Mouse (Mus musculus): ENCODE results near the gene Fgf8. TPM values are rescaled to one million over a fixed set of nuclear protein-coding genes. Genes with fewer than 3 reads are reported as not detected.

Fgf8 gene
- total RNA-seq, 1 experiment = 1.5 TPM

DNA sequence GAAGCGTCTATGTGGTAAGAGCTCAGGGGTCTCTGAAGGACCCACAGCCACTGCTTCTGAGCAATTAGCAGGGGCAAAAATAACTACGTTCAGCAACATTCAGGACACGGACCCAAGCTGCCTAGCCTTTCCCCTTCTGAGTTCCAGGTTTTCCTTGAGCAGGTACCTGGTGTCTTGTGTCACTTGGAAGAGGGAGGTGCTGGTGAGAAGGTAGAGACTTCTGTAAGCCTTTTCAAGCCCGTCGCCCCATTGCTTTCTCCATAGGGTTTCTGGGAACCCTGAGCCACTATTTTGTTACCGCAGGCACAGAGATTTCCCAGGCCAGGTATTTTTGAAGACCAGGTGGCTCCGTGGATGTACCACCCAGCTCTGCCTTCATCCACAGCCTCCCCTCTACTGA is 904 bp upstream of the Fgf8 start:
- Histone ChIP-seq H3K27ac (ENCODE audit: insufficient read depth, low read depth, low read length, poor library complexity, severe bottlenecking) (no peak overlapping the region), H3K4me3 (ENCODE audit: insufficient read depth in 1 of 2, low read depth in 1 of 2, low read length in 2 of 2, poor library complexity in 1 of 2, severe bottlenecking in 1 of 2) (no peak overlapping the region), H3K9ac (ENCODE audit: insufficient read depth, low read depth, low read length, poor library complexity, severe bottlenecking) (no peak overlapping the region), H3K9me3 (ENCODE audit: control insufficient read depth, insufficient read depth, low read depth, low read length) (no peaks in the 10 kb centered on the region), H3K36me3 (ENCODE audit: control insufficient read depth, insufficient read depth, low read length, poor library complexity, severe bottlenecking) (peaks cover 6% of the 10 kb centered on the region), H3K4me1 (ENCODE audit: control insufficient read depth in 2 of 2, insufficient read depth in 2 of 2, low read length in 2 of 2, poor library complexity in 1 of 2) (peaks cover 2 to 25% of the 10 kb centered on the region in 2 experiments; a peak in 2 of 4 replicates)
- in situ Hi-C loops (cut with MboI; ENCODE audit: low sequenced_read_pairs in 2 of 2, unreplicated experiment in 2 of 2) = loop anchor here (10.0 kb wide), 2 partner anchors 169 to 519 kb away; no protein-coding TSS in a partner anchor
- TF ChIP-seq ZC3H11A (IDR thresholded peaks at IDR 0.05; ENCODE audit: borderline replicate concordance, low read depth, low read length) = no peak
- TF ChIP-seq ZNF384 (IDR thresholded peaks at IDR 0.05; ENCODE audit: low read depth, low read length) = no peak
- no peak for TF ChIP-seq CHD2 (IDR thresholded peaks at IDR 0.05; ENCODE audit: low read depth, low read length)
- no peak for TF ChIP-seq HCFC1 (IDR thresholded peaks at IDR 0.05; ENCODE audit: borderline replicate concordance, insufficient read depth, low read length)
- TF ChIP-seq MAFK (IDR thresholded peaks at IDR 0.05; ENCODE audit: insufficient read depth, low read depth, low read length) = no peak
- no peak for DNase-seq (ENCODE audit: low read depth, low spot score)

DNA sequence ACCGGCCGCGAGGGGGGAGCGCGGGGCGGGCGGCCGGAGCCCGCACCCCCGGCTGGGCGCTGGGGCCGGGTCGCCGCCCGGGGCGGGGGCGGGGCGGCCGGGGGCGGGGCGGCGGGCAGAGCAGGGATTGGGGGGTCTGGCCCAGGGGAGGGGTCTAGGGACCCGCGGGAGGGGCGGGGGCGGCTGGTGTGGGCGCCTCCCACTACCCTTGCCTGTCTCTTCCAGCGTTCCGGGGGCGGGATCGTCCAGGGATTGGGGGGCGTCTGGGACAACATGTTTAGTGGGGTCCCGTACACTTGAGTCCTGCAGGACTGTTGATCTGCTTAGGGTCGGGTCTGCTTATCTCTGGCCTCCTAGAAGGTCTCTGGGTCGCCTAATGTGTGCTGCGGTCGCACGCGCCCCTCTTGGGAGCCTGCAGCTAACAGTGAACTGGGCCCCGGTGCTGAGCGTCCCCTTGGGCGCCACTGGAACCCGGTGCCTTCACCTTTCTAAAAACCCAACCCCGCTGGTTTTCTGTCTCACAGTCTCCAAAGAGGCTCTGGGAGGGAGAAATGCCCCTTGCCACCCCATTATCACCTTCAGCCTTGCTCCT is 365 bp upstream of the Fgf8 start:
- no peak for DNase-seq (ENCODE audit: low read depth, low spot score)
- Histone ChIP-seq H3K9me3 (ENCODE audit: control insufficient read depth, insufficient read depth, low read depth, low read length) (no peaks in the 10 kb centered on the region), H3K27ac (ENCODE audit: insufficient read depth, low read depth, low read length, poor library complexity, severe bottlenecking) (no peak overlapping the region), H3K36me3 (ENCODE audit: control insufficient read depth, insufficient read depth, low read length, poor library complexity, severe bottlenecking) (peaks cover 2% of the 10 kb centered on the region), H3K9ac (ENCODE audit: insufficient read depth, low read depth, low read length, poor library complexity, severe bottlenecking) (no peak overlapping the region), H3K4me1 (ENCODE audit: control insufficient read depth in 2 of 2, insufficient read depth in 2 of 2, low read length in 2 of 2, poor library complexity in 1 of 2) (peaks cover 2 to 20% of the 10 kb centered on the region in 2 experiments; a peak in 2 of 4 replicates), H3K4me3 (ENCODE audit: insufficient read depth in 1 of 2, low read depth in 1 of 2, low read length in 2 of 2, poor library complexity in 1 of 2, severe bottlenecking in 1 of 2) (peak overlapping the region; percentile 53 to 68)
- in situ Hi-C loops (cut with MboI; ENCODE audit: low sequenced_read_pairs in 2 of 2, unreplicated experiment in 2 of 2) = loop anchor here (10.0 kb wide), 2 partner anchors 168 to 518 kb away; no protein-coding TSS in a partner anchor
- TF ChIP-seq HCFC1 (IDR thresholded peaks at IDR 0.05; ENCODE audit: borderline replicate concordance, insufficient read depth, low read length) = no peak
- no peak for TF ChIP-seq MAFK (IDR thresholded peaks at IDR 0.05; ENCODE audit: insufficient read depth, low read depth, low read length)
- TF ChIP-seq ZNF384 (IDR thresholded peaks at IDR 0.05; ENCODE audit: low read depth, low read length) = no peak
- no peak for TF ChIP-seq CHD2 (IDR thresholded peaks at IDR 0.05; ENCODE audit: low read depth, low read length)
- TF ChIP-seq ZC3H11A (IDR thresholded peaks at IDR 0.05; ENCODE audit: borderline replicate concordance, low read depth, low read length) = no peak

DNA sequence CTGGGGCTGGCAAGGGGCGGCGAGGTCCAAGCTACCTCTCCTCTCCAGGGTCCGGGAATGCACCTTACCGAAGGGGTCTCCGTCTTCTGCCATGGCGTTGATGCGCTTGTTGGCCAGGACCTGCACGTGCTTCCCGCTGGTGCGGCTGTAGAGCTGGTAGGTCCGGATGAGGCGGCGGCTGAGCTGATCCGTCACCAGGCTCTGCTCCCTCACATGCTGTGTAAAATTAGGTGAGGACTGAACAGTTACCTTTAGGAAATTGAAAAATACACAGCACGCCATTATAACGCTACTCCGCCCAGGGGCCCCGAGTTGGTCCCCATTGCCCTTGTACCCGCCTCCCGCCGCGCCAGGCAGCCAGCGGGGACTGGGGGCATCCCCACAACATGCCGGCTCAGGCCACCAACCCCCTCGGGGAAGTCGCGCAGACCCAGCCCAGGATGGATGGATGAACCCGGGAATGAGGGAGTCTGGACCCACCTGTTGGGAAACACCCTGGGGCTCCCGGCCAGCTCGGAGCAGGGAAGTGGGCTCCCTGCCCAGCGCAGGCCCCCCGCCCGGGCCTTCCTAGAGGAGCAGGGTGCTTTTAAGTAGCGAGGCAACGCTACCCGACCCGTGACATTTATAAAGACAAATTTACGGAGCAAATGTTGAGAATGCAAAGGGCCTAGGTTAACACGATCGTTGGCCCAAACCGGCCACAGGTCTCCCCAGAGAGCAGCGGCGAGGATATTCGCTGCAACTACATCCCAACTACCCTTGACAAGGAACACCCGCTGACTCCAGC is 1.1 kb downstream of the Fgf8 start:
- Histone ChIP-seq H3K36me3 (ENCODE audit: control insufficient read depth, insufficient read depth, low read length, poor library complexity, severe bottlenecking) (no peaks in the 10 kb centered on the region), H3K9ac (ENCODE audit: insufficient read depth, low read depth, low read length, poor library complexity, severe bottlenecking) (no peak overlapping the region), H3K27ac (ENCODE audit: insufficient read depth, low read depth, low read length, poor library complexity, severe bottlenecking) (no peak overlapping the region), H3K4me3 (ENCODE audit: insufficient read depth in 1 of 2, low read depth in 1 of 2, low read length in 2 of 2, poor library complexity in 1 of 2, severe bottlenecking in 1 of 2) (peak overlapping the region in 1 of 2 experiments; percentile 68; a peak in 2 of 4 replicates), H3K9me3 (ENCODE audit: control insufficient read depth, insufficient read depth, low read depth, low read length) (no peaks in the 10 kb centered on the region), H3K4me1 (ENCODE audit: control insufficient read depth in 2 of 2, insufficient read depth in 2 of 2, low read length in 2 of 2, poor library complexity in 1 of 2) (peaks cover 2 to 18% of the 10 kb centered on the region in 2 experiments; a peak in 2 of 4 replicates)
- no peak for DNase-seq (ENCODE audit: low read depth, low spot score)
- TF ChIP-seq HCFC1 (IDR thresholded peaks at IDR 0.05; ENCODE audit: borderline replicate concordance, insufficient read depth, low read length) = no peak
- no peak for TF ChIP-seq ZC3H11A (IDR thresholded peaks at IDR 0.05; ENCODE audit: borderline replicate concordance, low read depth, low read length)
- TF ChIP-seq CHD2 (IDR thresholded peaks at IDR 0.05; ENCODE audit: low read depth, low read length) = no peak
- TF ChIP-seq MAFK (IDR thresholded peaks at IDR 0.05; ENCODE audit: insufficient read depth, low read depth, low read length) = no peak
- TF ChIP-seq ZNF384 (IDR thresholded peaks at IDR 0.05; ENCODE audit: low read depth, low read length) = no peak
- in situ Hi-C loops (cut with MboI; ENCODE audit: low sequenced_read_pairs in 2 of 2, unreplicated experiment in 2 of 2) = loop anchor here (10.0 kb wide), 2 partner anchors 167 to 517 kb away; no protein-coding TSS in a partner anchor

DNA sequence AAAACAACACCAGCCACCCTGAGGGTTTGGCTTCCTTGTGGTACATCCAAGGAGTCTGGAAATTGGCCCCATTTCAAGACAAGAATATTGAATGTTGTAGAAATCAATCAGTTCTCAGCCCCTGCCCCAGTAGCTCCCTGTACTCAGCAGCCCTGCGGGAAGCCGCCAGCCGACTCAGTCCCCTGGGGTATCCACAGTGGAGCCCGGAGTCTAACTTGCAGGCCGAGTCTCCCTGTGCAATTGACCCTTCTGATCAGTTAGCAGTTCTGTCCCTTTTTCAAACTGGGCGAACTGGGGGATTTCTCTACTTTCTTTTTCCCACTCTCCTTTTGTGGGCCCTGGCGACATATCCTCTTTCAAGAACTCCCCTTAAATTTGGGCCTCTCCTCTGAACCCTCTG is 1.9 kb downstream of the Fgf8 start:
- H3K27ac ChIP-seq (ENCODE audit: insufficient read depth, low read depth, low read length, poor library complexity, severe bottlenecking) = no peak overlapping the region
- no peak overlapping the region for H3K4me3 ChIP-seq (ENCODE audit: insufficient read depth in 1 of 2, low read depth in 1 of 2, low read length in 2 of 2, poor library complexity in 1 of 2, severe bottlenecking in 1 of 2)
- peaks cover 2 to 16% of the 10 kb centered on the region in 2 experiments; a peak in 2 of 4 replicates for H3K4me1 ChIP-seq (ENCODE audit: control insufficient read depth in 2 of 2, insufficient read depth in 2 of 2, low read length in 2 of 2, poor library complexity in 1 of 2)
- in situ Hi-C loops (cut with MboI; ENCODE audit: low sequenced_read_pairs in 2 of 2, unreplicated experiment in 2 of 2) = loop anchor here (10.0 kb wide), 2 partner anchors 166 to 516 kb away; no protein-coding TSS in a partner anchor
- no peaks in the 10 kb centered on the region for H3K9me3 ChIP-seq (ENCODE audit: control insufficient read depth, insufficient read depth, low read depth, low read length)
- TF ChIP-seq MAFK (IDR thresholded peaks at IDR 0.05; ENCODE audit: insufficient read depth, low read depth, low read length) (no peak), ZNF384 (IDR thresholded peaks at IDR 0.05; ENCODE audit: low read depth, low read length) (no peak), ZC3H11A (IDR thresholded peaks at IDR 0.05; ENCODE audit: borderline replicate concordance, low read depth, low read length) (no peak), HCFC1 (IDR thresholded peaks at IDR 0.05; ENCODE audit: borderline replicate concordance, insufficient read depth, low read length) (no peak), CHD2 (IDR thresholded peaks at IDR 0.05; ENCODE audit: low read depth, low read length) (no peak)
- H3K36me3 ChIP-seq (ENCODE audit: control insufficient read depth, insufficient read depth, low read length, poor library complexity, severe bottlenecking) = no peaks in the 10 kb centered on the region
- no peak for DNase-seq (ENCODE audit: low read depth, low spot score)
- H3K9ac ChIP-seq (ENCODE audit: insufficient read depth, low read depth, low read length, poor library complexity, severe bottlenecking) = no peak overlapping the region

Data from ES-E14 (cell line).